Mouse (Mus musculus): Measurements from ENCODE around the gene Timm8b. TPM values are rescaled to one million over a fixed set of nuclear protein-coding genes. Genes with fewer than 3 reads are reported as not detected.

Gene Timm8b
- polyA plus RNA-seq (2015; fragmentation: Nextera tagmentation; extraction: Ambion mirVana) = 516 and 1,009 TPM in 2 replicates

GRCm38 (mm10) chr9:50603189-50603997 lies at the start of gene Timm8b, which contains the start of gene Sdhd:
Timm8b (plus strand) TSS chr9:50603910.
Sdhd (minus strand) TSS chr9:50603812.

GRCm38 (mm10) chr9:50554241-50555093 lies 49.2 kb upstream of the Timm8b start, which contains the start of gene Il18:
Il18 (plus strand) TSS chr9:50554827.

GRCm38 (mm10) chr9:50555094-50555446 lies 48.6 kb upstream of the Timm8b start, which contains the start of gene Bco2:
Bco2 (minus strand) TSS chr9:50555181.

GRCm38 (mm10) chr9:50561145-50561917 lies 42.4 kb upstream of the Timm8b start, which contains the start of gene Tex12:
Tex12 (minus strand) TSS chr9:50561325.

GRCm38 (mm10) chr9:50616766-50617603 lies 13.3 kb downstream of the Timm8b start, which contains the start of the genes Pih1d2 and Nkapd1:
Pih1d2 (plus strand) TSS chr9:50617321.
Nkapd1 (minus strand) TSS chr9:50617464.

Other genes with a start within 250 kb of the Timm8b start
- gene Plet1, start 109.4 kb upstream of the Timm8b start, polyA plus RNA-seq (2015; fragmentation: Nextera tagmentation; extraction: Ambion mirVana) = 2.3 and 2.9 TPM in 2 replicates
- 157 and 177 TPM in 2 replicates for gene Pts, start 75.2 kb upstream of the Timm8b start, polyA plus RNA-seq (2015; fragmentation: Nextera tagmentation; extraction: Ambion mirVana)
- gene Il18, start 49.1 kb upstream of the Timm8b start, polyA plus RNA-seq (2015; fragmentation: Nextera tagmentation; extraction: Ambion mirVana) = 17.3 and 23.0 TPM in 2 replicates
- 0.28 and 0.36 TPM in 2 replicates for gene Bco2, start 48.7 kb upstream of the Timm8b start, polyA plus RNA-seq (2015; fragmentation: Nextera tagmentation; extraction: Ambion mirVana)
- not detected in 2 replicates for gene Tex12, start 42.6 kb upstream of the Timm8b start, polyA plus RNA-seq (2015; fragmentation: Nextera tagmentation; extraction: Ambion mirVana)
- gene Sdhd, start 98 bp upstream of the Timm8b start, polyA plus RNA-seq (2015; fragmentation: Nextera tagmentation; extraction: Ambion mirVana) = 387 and 421 TPM in 2 replicates
- gene Pih1d2, start 13.4 kb downstream of the Timm8b start, polyA plus RNA-seq (2015; fragmentation: Nextera tagmentation; extraction: Ambion mirVana) = 4.1 and 4.4 TPM in 2 replicates
- gene Nkapd1, start 13.6 kb downstream of the Timm8b start, polyA plus RNA-seq (2015; fragmentation: Nextera tagmentation; extraction: Ambion mirVana) = 20.6 and 22.3 TPM in 2 replicates
- gene Dlat, start 55.9 kb downstream of the Timm8b start, polyA plus RNA-seq (2015; fragmentation: Nextera tagmentation; extraction: Ambion mirVana) = 33.7 and 50.9 TPM in 2 replicates
- 6.4 and 10.8 TPM in 2 replicates for gene Dixdc1, start 135.6 kb downstream of the Timm8b start, polyA plus RNA-seq (2015; fragmentation: Nextera tagmentation; extraction: Ambion mirVana)
- gene 2310030G06Rik, start 142.6 kb downstream of the Timm8b start, polyA plus RNA-seq (2015; fragmentation: Nextera tagmentation; extraction: Ambion mirVana) = 11.2 and 17.0 TPM in 2 replicates
- gene Cryab, start 147.4 kb downstream of the Timm8b start, polyA plus RNA-seq (2015; fragmentation: Nextera tagmentation; extraction: Ambion mirVana) = 112 and 178 TPM in 2 replicates
- 14.4 and 35.5 TPM in 2 replicates for gene Hspb2, start 148.4 kb downstream of the Timm8b start, polyA plus RNA-seq (2015; fragmentation: Nextera tagmentation; extraction: Ambion mirVana)
- gene Fdxacb1, start 164.3 kb downstream of the Timm8b start, polyA plus RNA-seq (2015; fragmentation: Nextera tagmentation; extraction: Ambion mirVana) = 7.8 and 9.9 TPM in 2 replicates
- gene Alg9, start 171.1 kb downstream of the Timm8b start, polyA plus RNA-seq (2015; fragmentation: Nextera tagmentation; extraction: Ambion mirVana) = 18.2 and 22.4 TPM in 2 replicates
- 91.2 and 102 TPM in 2 replicates for gene 1110032A03Rik, start 171.6 kb downstream of the Timm8b start, polyA plus RNA-seq (2015; fragmentation: Nextera tagmentation; extraction: Ambion mirVana)
- gene Ppp2r1b, start 241.4 kb downstream of the Timm8b start, polyA plus RNA-seq (2015; fragmentation: Nextera tagmentation; extraction: Ambion mirVana) = 14.4 and 22.7 TPM in 2 replicates

Data from adrenal gland, postnatal 0 days (tissue).